Mouse (Mus musculus) neural tube, embryonic 13.5 days (tissue): ENCODE data around the gene Vmn1r221. TPM values are rescaled to one million over a fixed set of nuclear protein-coding genes. Genes with fewer than 3 reads are reported as not detected.

Source experiments
- polyA plus RNA-seq: library from polyadenylated mRNA; unstranded; fragments of >200 nt; fragmentation: Nextera tagmentation; extraction: Ambion mirVana; gene quantifications from 2 replicates; pipeline ENCODE4 v1.2.1, GENCODE M21; 2015

Gene Vmn1r221
- polyA plus RNA-seq, 1 experiment from 2014 or later, result not detected

Other genes starting within 250 kb of the Vmn1r221 start
- not detected in 2 replicates for gene Vmn1r213, start 206.5 kb upstream of the Vmn1r221 start, polyA plus RNA-seq
- gene Vmn1r214, start 183.7 kb upstream of the Vmn1r221 start, polyA plus RNA-seq, result not detected in 2 replicates
- gene Vmn1r215, start 146.1 kb upstream of the Vmn1r221 start, polyA plus RNA-seq, result not detected in 2 replicates
- not detected in 2 replicates for gene Vmn1r217, start 95.9 kb upstream of the Vmn1r221 start, polyA plus RNA-seq
- not detected in 2 replicates for gene Vmn1r218, start 81.0 kb upstream of the Vmn1r221 start, polyA plus RNA-seq
- gene Vmn1r219, start 54.8 kb upstream of the Vmn1r221 start, polyA plus RNA-seq, result not detected in 2 replicates
- not detected in 2 replicates for gene Vmn1r220, start 26.2 kb upstream of the Vmn1r221 start, polyA plus RNA-seq
- gene Vmn1r222, start 21.8 kb downstream of the Vmn1r221 start, polyA plus RNA-seq, result not detected in 2 replicates
- not detected in 2 replicates for gene Vmn1r223, start 33.0 kb downstream of the Vmn1r221 start, polyA plus RNA-seq
- gene Zfp322a, start 155.1 kb downstream of the Vmn1r221 start, polyA plus RNA-seq, result 51.6 and 60.7 TPM in 2 replicates
- 9.5 and 10.3 TPM in 2 replicates for gene Abt1, start 209.7 kb downstream of the Vmn1r221 start, polyA plus RNA-seq